Mouse (Mus musculus): Measurements from ENCODE around the gene Pdlim1.

The Pdlim1 gene

DNA sequence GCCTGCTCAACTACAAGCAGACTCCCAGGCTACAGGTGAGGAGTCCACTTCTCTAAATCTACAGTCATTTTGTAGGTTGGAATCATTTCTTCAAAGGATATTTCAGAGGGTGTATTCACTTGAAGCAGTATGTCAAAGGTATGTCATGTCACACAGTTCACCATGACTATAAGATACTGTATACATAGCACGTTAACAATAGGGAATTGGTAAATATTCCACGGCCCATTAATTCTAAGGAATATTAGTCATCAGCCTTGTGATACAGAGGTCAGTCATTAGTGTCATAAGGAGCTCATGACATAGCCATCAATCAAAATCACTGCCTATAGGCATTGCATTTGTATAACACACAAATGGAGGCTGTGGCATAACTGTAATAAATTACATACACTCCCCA is 13.1 kb upstream of the Pdlim1 start:
- no peak for DNase-seq (ENCODE audit: low read depth, low spot score)

DNA sequence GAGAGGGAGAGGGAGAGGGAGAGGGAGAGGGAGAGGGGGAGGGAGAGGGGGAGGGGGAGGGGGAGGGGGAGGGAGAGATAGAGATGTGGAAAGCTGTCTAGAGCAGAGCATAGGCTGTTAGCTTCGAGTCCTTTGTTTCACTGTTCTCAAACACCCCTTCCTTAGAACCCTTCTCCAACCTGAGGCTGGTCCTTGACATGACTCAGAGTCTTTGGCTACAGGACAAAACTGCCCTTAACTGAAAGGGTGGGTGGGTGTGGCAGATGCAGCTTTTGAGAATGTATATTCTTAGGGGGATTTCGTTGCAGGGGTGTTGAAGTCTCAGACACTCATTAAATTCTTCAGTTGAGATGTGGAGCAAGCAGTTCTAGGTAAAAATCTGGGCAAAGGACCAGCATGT is 11.8 kb upstream of the Pdlim1 start:
- DNase-seq (ENCODE audit: low read depth, low spot score): no peak

DNA sequence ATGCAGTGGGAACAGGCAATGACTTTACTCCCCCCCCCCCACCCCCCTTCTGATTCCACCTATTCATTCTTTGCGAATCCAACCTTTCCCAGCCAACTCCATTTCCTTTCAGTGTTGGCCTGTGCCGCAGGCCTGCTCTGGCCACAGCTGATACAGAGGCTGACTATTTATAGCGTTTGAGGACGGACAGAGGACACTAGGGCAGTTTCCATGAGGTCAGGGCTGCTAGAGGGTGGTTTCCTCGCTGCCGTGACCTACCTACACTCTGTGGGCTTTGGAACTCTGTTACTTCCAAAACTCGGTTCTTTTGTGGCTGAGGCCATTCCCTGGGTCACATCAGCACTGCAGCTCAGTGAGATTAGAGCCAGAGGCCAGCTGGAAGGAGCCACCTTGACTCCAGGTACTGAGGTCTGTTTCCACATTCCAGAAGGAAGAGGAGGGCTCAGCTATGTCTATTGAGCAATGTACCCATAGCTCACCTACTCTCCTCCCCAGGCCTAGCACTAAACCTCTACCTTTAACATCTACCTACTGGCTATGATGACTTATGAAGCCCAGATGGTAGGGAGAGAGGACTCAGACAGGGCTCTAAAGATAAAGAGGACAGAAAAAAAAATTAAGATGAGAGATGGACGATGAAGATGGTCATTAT is 6.9 kb upstream of the Pdlim1 start:
- no peak for DNase-seq (ENCODE audit: low read depth, low spot score)

DNA sequence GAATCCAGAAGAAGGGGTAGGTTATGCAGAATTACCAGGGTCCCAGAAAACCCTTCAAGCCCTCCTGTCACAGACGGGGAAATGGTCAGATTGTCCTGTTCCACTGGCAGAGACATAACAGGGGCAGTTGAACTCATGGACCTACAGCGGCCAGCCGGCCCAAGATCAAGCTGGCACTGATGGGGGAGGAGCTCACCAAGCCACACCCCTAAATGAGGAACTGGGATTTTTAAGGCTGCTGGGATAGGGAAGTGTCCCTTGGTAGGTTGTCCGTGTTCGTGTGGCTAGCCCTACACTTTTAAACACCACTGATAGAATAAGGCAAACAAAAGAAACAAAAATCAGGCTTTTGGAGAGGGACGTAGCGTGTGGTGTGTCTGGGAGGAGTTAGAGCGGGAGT is 5.9 kb upstream of the Pdlim1 start:
- DNase-seq (ENCODE audit: low read depth, low spot score): no peak

DNA sequence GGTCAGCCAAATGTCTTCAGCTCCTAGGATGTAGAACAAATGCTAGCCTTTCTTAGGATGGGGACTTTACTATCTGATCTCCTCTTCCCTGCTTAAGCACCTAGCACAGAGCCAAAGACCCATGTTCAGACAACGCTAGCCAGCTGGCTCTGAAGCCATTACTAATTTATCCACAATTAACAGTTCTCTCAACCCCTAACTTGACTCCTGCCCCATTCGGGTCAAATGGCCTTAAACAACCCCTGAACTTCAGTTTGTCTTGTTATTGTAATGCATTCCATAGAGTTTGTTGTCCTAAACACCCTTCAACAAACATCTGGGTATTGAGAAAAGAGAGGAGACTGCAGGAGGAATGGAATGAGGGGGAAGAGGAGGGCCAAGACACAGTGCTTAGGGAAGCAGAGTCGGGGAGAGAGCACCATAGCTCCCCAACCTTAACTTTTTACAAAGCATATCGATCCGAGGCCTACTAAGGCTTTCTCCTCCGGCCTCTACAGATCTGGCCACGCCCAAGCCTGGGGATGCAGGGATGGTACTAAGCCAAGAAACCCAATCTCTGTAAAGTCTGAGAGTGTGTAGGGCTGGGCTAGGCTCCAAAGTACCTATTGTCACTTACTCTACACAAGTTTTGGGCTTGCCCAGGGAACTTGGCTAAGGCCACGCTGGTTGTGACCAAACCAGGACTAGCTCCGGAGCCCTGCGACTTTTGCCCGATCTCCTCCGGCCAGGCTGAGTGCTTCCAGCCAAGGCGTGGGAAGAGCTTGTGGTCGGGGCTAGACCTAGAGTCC is 4.0 kb upstream of the Pdlim1 start:
- no peak for DNase-seq (ENCODE audit: low read depth, low spot score)

DNA sequence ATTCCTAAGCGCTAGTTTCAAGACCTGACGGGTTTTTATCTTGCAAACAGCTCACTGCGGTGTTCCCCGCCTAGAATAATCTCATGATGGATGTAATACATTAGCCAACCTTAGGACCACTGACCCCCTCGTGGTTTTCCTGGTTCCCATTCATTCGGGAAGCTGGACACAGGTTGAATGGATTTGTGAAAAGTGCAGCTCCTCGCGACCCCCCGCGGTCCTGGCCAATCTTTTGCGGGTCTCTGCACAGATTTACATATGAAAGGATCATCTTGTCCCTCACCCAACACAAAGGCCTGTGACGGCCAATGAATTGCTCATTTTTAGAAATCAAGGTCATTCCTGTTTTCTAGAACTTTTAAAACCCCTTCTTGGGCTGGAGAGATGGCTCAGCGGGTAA is 1.0 kb upstream of the Pdlim1 start:
- no peak for DNase-seq (ENCODE audit: low read depth, low spot score)

DNA sequence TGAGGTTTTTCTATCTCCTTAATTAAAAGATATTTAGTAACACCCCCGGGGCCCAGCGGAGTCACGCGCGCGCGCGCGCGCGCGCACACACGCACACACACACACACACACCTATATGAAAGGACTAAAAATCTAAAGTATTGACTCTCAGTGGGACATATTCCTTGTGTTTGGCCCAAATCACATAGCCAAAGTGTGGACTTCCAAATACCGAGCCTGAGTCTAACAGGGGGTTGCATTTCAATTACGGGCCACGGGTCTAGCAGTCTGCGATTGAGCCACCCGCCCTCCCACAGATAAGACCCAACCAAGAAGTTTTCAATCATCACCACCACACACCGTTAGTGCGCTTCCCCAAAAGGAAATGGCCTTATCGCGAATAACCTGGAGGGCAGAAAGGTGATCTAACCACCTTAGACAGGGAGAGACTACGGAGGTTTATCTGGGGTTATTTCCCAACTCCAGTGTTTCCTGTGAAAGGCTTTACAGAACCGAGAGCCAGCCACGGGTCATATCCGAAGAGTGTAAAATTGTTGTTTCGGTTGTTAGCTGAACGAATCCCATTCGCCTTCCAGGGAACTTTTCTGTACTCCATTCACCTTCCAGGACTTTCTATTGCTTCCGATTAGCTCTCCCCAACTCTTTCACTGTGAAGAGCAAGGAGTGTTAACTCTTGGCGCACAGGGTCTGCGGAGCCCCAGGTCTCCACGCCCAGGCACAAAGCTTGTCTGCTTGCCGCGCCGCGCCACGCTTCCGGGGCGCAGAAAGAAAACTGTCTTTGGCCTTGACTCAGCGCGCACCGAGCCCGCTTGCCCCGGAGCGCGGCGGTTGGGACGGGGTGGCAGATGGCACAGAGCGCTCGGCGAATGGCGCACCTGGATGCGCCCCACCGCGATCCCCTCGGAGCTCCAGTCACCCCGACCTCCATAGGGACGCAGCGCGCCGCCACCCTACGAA is 1.0 kb downstream of the Pdlim1 start:
- no peak for DNase-seq (ENCODE audit: low read depth, low spot score)

DNA sequence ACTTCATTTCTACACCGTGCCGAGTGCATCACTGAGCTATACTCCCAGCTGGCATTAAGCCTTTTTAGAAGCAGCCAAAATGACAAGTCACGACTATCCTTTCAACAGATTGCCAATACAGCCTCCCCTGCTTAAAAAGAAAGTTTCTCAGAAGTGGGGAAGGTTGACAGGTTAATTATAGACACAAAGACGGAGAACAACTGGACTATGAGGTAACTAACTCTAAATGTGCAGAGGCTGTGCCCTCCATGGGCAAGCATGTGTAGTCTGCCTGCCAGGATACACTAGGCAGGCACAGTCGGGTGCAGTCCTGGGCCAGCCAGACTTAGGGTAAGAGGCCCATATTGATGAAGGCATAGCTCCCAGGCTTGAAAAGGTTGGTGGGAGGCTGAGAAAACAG is 2.1 kb downstream of the Pdlim1 start:
- no peak for DNase-seq (ENCODE audit: low read depth, low spot score)

DNA sequence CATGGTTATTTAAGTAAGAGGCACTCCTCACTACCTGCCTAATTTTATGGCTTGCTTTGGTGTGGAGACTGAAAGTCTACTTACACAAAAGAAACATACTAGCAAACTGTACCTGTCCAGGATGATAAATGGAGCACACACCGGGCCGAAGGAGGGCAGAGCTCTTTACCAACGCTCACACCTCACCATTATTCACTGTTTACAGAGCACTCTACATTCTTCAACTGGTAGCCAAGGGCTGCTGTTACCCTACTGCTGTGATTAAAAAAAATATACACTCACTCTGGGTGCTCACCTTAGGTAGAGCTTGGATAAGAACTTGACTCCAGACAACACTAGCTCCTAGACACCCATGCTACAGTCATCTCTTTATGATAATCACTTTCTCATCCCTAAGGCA is 3.1 kb downstream of the Pdlim1 start:
- DNase-seq (ENCODE audit: low read depth, low spot score): no peak

DNA sequence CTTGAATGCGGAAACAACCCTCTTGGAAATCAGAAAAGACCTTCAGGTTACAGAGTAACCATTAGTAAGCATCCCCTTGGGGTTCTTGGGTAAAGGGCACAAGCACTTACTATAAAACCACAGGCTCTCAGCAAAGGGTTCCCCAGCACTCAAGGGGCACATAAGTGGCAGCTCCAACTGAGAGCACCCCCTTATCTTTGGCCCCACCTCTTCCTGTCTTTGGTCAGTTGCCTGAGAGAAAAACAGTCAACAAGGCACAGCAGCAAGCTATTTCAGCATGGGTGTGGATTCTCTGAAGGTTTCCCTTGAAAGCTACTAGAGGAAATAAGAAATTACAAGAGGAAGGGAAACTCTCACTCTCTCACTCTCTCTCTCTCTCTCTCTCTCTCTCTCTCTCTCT is 4.3 kb downstream of the Pdlim1 start:
- no peak for DNase-seq (ENCODE audit: low read depth, low spot score)

DNA sequence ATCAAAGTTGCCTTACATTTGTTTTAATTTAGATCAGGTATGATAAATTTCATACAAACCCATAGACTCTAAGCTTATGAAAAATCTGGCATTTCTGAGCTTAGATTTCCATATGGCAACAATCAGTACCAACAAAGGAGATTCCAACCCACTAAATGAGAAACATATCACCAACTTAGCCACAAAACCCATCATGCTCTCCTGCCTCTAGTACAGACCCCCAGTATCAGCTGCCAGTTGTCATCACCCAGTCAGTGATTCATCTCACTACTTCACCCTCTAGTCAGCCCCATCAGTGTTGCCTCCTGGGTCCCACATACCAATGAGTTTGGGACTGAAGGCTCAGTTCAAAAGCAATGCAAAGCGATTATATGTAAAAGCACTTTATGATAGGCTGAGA is 12.2 kb downstream of the Pdlim1 start:
- DNase-seq (ENCODE audit: low read depth, low spot score): no peak

DNA sequence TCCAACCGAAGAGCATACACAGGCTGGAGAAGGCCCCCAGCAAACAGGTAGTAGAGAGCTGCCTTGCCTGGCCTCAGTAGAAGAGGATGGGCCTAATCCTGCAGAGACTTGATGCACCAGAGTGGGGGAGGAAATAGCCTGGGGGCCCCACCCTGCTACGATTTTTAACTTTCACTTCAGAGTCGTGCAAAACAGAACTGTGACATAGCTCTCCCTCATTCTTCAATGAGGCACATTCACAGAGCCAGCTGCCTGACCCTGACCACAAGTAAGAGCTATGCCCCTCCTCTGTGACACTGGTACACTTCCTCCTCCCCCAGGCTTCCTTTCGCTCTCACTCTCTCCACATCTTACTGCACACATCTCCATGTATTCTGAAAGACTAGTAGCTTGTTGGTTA is 14.2 kb downstream of the Pdlim1 start:
- no peak for DNase-seq (ENCODE audit: low read depth, low spot score)

DNA sequence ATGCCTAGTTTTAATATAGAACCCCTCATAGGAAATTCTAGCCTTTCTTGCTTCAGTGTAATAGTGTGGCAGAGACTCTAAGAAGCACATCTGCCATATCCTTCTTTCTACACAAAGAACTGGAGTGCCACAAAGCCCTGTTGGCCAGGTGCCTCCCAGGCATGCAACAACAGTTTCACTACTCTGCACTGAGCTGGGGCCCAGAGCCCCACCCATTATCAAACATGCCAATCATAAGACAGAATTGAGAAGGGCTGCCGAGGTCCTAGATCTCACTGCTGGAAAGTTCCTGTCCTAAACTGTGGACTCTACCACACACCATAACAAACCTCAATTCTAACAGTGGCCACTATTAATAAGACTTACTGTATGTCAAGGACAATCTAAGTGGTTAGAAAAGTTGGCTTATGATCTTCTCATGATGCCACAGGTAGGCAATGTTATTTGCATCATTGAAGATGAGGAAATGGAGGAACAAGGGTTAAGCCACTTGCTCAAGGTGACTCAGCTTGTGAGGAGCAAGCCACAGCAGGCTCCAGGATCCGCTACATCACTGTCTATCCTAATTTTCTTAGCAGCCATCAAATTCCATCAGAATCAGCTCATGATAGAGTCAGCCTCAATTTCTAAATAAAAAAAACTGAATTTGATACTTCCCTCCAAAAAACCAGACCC is 15.1 kb downstream of the Pdlim1 start:
- no peak for DNase-seq (ENCODE audit: low read depth, low spot score)

DNA sequence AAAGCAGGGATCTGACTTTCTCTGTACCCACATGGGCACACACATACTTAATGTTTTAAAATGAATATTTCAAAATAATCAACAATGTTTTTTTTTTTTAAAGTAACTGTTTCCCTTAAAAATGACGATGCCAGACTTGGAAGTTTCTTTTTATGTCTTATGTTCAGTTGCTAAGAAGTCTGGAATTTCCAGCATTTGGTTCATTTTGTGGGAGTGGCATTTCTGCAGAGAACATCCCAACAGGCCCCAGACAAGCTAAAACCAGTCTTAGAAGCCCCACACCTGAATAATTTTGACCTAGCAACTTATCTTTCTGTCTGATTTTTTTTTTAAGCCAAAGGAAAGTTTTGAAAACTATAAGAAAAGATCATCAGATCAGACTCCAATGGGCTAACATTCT is 16.1 kb downstream of the Pdlim1 start:
- DNase-seq (ENCODE audit: low read depth, low spot score): no peak

DNA sequence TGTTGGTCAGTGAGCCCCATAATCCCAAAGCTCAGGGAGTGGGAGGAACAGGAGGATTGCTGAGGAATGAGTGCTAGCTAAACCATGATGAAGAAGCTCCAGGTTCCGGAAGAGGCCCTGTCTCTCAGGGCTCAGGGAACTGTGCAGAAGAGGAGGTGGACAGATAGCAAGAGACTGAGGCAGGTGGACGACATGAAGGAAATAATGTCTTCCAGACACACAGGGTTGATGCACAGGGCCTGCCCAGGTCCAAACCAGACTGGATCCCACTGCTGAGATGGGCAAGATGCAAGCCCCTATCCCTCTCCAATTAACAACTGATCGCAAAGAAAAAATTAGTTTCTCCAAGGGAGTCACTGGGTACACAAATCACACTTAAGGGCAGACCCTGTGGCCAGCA is 16.9 kb downstream of the Pdlim1 start:
- no peak for DNase-seq (ENCODE audit: low read depth, low spot score)

DNA sequence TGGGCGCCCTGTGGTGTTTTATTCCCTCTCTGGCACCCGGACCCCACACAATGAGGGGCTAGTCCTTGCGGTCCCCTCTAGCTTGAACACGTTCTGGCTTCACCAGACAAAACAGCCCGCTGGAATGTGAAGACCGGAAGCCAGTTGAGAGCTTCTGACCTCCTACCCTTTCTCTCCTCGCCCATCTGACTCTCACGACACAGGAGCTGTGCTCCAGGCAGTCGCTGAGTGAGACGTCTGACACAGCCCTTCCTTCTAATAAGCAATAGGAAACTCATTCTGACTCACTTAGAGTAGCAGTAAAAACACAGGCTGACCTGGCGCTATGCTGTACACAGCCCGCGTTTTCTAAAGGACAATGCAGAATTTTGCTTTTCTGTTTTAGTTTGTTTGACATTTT is 17.9 kb downstream of the Pdlim1 start:
- no peak for DNase-seq (ENCODE audit: low read depth, low spot score)

DNA sequence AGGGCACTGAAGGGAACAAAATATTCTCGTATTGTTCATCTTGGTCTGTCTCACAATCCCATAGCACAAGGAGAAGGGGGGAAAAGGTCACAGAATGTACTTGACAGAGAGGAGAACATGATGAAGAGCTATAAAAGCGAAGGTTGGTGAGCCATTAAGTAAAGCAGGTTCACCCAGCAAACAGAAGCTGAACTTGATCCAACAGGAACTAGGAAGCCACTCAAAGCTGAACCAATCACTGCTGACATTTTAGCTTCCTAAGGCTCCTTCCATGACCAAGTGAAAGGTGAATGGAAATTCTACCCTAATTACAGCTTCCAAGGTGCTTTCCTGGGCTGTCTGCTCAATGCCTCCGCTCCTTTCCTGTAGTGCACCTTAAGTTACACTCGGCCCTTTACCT is 20.5 kb downstream of the Pdlim1 start:
- no peak for DNase-seq (ENCODE audit: low read depth, low spot score)

DNA sequence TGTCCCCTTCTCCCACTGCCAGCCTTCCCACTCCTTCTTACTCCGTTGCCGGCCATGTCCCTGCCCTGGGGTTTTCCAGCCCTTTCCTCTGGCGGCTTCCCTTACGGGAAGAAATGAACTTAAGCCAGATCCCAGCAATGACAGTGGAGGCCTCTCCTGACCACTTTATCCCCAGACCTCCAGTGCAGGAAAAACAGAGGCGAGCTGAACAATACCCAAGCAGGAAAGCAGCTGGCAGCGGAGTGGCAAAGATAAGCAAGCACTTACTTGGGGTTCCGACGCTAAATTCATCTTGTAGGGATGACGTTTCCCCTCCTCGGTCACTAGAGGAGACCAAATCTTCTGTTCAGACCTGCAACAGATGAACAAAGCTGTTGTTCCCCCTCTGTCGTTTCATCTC is 22.3 kb downstream of the Pdlim1 start:
- no peak for DNase-seq (ENCODE audit: low read depth, low spot score)

DNA sequence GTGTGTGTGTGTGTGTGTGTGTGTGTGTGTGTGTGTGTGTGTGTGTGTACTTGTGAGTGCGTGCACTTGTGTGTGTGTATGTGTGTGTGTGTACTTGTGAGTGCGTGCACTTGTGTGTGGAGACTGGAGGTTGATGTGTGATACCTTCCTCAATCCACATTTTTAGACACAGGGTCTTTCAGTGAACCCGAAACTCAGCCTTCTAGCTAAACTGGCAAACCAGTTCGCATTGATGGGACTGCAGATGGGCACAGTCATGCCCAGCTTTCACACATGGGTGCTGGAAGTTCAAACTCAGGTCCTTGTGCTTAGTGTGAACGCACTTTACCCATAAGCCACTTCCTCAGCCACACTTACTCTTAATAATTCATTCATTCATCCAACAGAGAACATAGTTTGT is 23.2 kb downstream of the Pdlim1 start:
- no peak for DNase-seq (ENCODE audit: low read depth, low spot score)

DNA sequence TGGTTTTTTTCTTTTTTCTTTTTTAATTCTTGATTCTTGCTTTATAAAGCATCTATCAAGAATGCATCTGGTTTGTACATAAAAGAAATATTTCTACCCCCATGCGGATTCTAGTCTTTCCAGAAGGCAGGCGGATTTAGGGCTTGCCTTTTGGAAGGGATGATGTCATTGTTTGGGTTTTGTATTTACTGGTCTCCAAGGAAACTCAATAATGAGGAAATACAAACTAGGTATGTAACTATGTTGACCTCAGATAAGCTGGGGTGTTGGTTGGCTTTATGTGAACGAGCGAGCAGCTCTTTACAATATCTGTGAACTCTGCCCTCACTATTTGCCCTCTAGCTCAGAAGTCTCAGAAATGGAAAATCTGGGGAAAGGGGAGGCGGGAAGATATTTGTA is 24.4 kb downstream of the Pdlim1 start:
- DNase-seq (ENCODE audit: low read depth, low spot score): no peak

DNA sequence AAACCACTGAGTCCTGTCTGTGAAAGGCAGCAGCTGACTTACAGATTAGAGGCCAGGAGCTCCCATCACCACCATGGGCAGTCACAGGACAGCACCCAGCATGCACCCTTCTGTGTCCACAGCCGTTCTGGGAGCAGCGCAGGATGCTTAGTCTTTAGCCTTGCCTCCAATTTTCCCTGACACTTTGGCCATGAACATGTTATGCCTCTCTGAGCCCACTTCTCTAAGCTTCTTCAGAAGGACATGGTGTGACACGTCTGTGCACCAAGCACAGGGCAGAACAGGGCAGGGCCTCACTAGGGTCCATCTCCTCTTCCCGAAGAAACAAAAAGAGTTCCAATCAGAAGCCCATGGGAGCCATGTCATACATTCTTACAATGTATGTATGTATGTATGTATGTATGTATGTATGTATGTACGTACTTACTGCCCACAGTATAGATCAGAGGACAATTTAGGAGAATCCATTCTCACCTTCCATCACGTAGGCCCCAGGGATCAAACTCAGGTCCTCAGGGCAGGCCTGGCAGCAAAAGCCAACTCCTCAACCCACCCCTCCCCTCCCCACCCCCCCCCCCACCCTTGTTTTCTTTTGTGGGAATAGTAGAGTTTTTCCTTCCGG is 24.9 kb downstream of the Pdlim1 start:
- no peak for DNase-seq (ENCODE audit: low read depth, low spot score)

Measured in brain, embryonic 18.5 days (tissue).